ENCODE assay signal across 8 mouse cellular contexts in the genomic region with DNA sequence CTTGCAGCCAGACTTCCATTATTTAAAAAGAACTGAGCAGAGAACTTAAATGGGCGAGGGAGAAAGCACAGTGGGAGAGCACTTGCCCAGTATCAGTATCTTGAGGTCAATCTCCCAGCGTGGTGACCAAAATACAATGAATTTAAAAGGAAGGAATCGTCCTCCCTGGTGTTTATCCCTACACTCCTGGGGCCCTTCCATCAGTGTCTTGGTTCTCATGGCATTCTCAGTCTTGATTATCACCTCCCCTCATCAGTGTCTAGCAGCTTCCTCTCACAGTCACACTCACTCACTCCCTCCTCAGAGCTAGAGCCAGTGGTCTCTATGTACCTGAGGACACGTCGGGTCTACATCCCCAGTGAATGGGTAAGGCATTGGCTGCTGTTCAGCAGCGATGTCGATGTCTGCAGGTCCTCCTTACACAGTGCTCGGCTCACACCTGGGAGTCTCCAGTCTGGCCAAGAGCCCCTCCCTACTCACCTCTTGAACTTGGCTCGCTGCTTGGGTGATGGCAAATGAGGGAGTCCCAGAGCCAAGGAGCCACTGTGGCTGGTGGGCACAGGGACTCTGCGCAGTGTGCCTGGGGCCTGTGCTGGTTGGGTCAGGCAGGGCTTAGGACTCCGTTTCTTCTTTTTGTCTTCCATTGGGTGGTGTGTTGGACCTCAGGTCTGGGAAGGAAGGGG. TPM values are rescaled to one million over a fixed set of nuclear protein-coding genes. Genes with fewer than 3 reads are reported as not detected.
DNase-seq lines count a peak whose midpoint lies in the region; ATAC-seq and TF ChIP-seq lines count a peak whose summit lies in the region.
"Had no signal": no experiment of that assay in that cellular context is flagged by ENCODE, and none has a peak within 500 bp of the region (broad histone marks: within the 10 kb centered on the region; RNA-seq: fewer than 3 reads in every experiment).

No protein-coding gene starts in this region.

- H3K27ac ChIP-seq in lung, embryonic 15.5 days = peak overlapping the region; percentile 68; the same call in 1 of the 2 replicates
- no peak overlapping the region for H3K27ac ChIP-seq in forebrain, embryonic 12.5 days
- no peak overlapping the region; the same call in 1 of the 2 replicates for H3K27ac ChIP-seq in intestine, postnatal 0 days (ENCODE audit: low read depth, low read length)
- peak overlapping the region; percentile 93 for H3K27ac ChIP-seq in neural tube, embryonic 15.5 days (replicated peaks)

- peaks cover 12% of the 10 kb centered on the region for H3K36me3 ChIP-seq in lung, embryonic 15.5 days
- peaks cover 16% of the 10 kb centered on the region for H3K36me3 ChIP-seq in forebrain, embryonic 12.5 days (replicated peaks)
- H3K36me3 ChIP-seq in intestine, postnatal 0 days (ENCODE audit: control insufficient read depth, insufficient read depth) = peaks cover 12% of the 10 kb centered on the region; the same call in 1 of the 2 replicates
- peaks cover 19% of the 10 kb centered on the region for H3K36me3 ChIP-seq in neural tube, embryonic 15.5 days

- no peak for TF ChIP-seq CTCF in intestine, postnatal 0 days (IDR thresholded peaks at IDR 0.05; ENCODE audit: low read depth)

- no peaks in the 10 kb centered on the region for H3K9me3 ChIP-seq in lung, embryonic 15.5 days
- no peaks in the 10 kb centered on the region for H3K9me3 ChIP-seq in forebrain, embryonic 12.5 days
- no peaks in the 10 kb centered on the region for H3K9me3 ChIP-seq in intestine, postnatal 0 days (ENCODE audit: control insufficient read depth)
- no peaks in the 10 kb centered on the region for H3K9me3 ChIP-seq in neural tube, embryonic 15.5 days (replicated peaks)

- peak overlapping the region; percentile 71 for H3K4me2 ChIP-seq in lung, embryonic 15.5 days
- peak overlapping the region; percentile 82 for H3K4me2 ChIP-seq in forebrain, embryonic 12.5 days
- H3K4me2 ChIP-seq in intestine, postnatal 0 days (replicated peaks; ENCODE audit: low read depth) = peak overlapping the region; percentile 86
- peak overlapping the region; percentile 68 for H3K4me2 ChIP-seq in neural tube, embryonic 15.5 days

- H3K27me3 ChIP-seq in lung, embryonic 15.5 days = no peaks in the 10 kb centered on the region
- H3K27me3 ChIP-seq in forebrain, embryonic 12.5 days = no peaks in the 10 kb centered on the region
- H3K27me3 ChIP-seq in intestine, postnatal 0 days (replicated peaks; ENCODE audit: control insufficient read depth, insufficient read depth, low read length) = no peaks in the 10 kb centered on the region
- H3K27me3 ChIP-seq in neural tube, embryonic 15.5 days (replicated peaks) = no peaks in the 10 kb centered on the region

- no peak for ATAC-seq in lung, embryonic 15.5 days (ENCODE audit: borderline replicate concordance, extremely low read depth, low FRiP score, low TSS enrichment)
- ATAC-seq in forebrain, embryonic 12.5 days (ENCODE audit: low FRiP score) = no peak
- ATAC-seq in intestine, postnatal 0 days = no peak
- no peak for ATAC-seq in neural tube, embryonic 15.5 days (ENCODE audit: low FRiP score)

- peak overlapping the region; percentile 60 for H3K4me3 ChIP-seq in lung, embryonic 15.5 days
- H3K4me3 ChIP-seq in forebrain, embryonic 12.5 days (replicated peaks) = peak overlapping the region; percentile 66
- H3K4me3 ChIP-seq in intestine, postnatal 0 days (ENCODE audit: low read depth, low read length) = no peak overlapping the region
- H3K4me3 ChIP-seq in neural tube, embryonic 15.5 days (replicated peaks) = peak overlapping the region; percentile 64

- WGBS in lung, embryonic 15.5 days = 71% methylated on average over 11 of the region's 11 CpGs
- WGBS in forebrain, embryonic 12.5 days = 81% methylated on average over 11 of the region's 11 CpGs
- WGBS in intestine, postnatal 0 days = 80% methylated on average over 11 of the region's 11 CpGs
- 79% methylated on average over 11 of the region's 11 CpGs for WGBS in neural tube, embryonic 15.5 days

- H3K9ac ChIP-seq in lung, embryonic 15.5 days = no peak overlapping the region
- H3K9ac ChIP-seq in forebrain, embryonic 12.5 days = peak overlapping the region; percentile 84
- no peak overlapping the region for H3K9ac ChIP-seq in intestine, postnatal 0 days (ENCODE audit: low read depth, low read length)
- H3K9ac ChIP-seq in neural tube, embryonic 15.5 days (replicated peaks) = peak overlapping the region; percentile 74; the same call in 1 of the 2 replicates

- peaks cover 50% of the 10 kb centered on the region for H3K4me1 ChIP-seq in lung, embryonic 15.5 days
- peaks cover 41% of the 10 kb centered on the region for H3K4me1 ChIP-seq in forebrain, embryonic 12.5 days
- peaks cover 18% of the 10 kb centered on the region for H3K4me1 ChIP-seq in intestine, postnatal 0 days (replicated peaks; ENCODE audit: control insufficient read depth, insufficient read depth, low read length)
- peaks cover 66% of the 10 kb centered on the region for H3K4me1 ChIP-seq in neural tube, embryonic 15.5 days

- no peak for DNase-seq in lung, postnatal 14 days
- no peak for DNase-seq in frontal cortex, postnatal 10 days (ENCODE audit: low spot score in 2 of 2)
- DNase-seq in yolk sac, embryonic 10.5 days (ENCODE audit: low spot score) = no peak
- DNase-seq: right cerebral cortex, postnatal 14 days had no signal

RNA-seq across cellular contexts. Expression of a gene that starts 1.5 kb away (rescaled TPM):
- polyA plus RNA-seq in lung, embryonic 15.5 days (2015; fragmentation: Nextera tagmentation; extraction: Ambion mirVana) = 51.4 and 59.5 TPM in 2 replicates
- polyA plus RNA-seq in forebrain, embryonic 12.5 days (2016; fragmentation: Nextera tagmentation; extraction: Ambion mirVana) = 75.4 and 79.2 TPM in 2 replicates
- polyA plus RNA-seq in intestine, postnatal 0 days (2015; fragmentation: Nextera tagmentation; extraction: Ambion mirVana) = 29.6 and 32.0 TPM in 2 replicates
- 155 and 168 TPM in 2 replicates for polyA plus RNA-seq in neural tube, embryonic 15.5 days (2015; fragmentation: Nextera tagmentation; extraction: Ambion mirVana)

RNA-seq across cellular contexts. Expression of a gene that starts 3.4 kb away (rescaled TPM):
- polyA plus RNA-seq in lung, embryonic 15.5 days (2015; fragmentation: Nextera tagmentation; extraction: Ambion mirVana) = 29.8 and 30.6 TPM in 2 replicates
- polyA plus RNA-seq in forebrain, embryonic 12.5 days (2016; fragmentation: Nextera tagmentation; extraction: Ambion mirVana) = 26.5 and 27.4 TPM in 2 replicates
- 15.9 and 17.9 TPM in 2 replicates for polyA plus RNA-seq in intestine, postnatal 0 days (2015; fragmentation: Nextera tagmentation; extraction: Ambion mirVana)
- 32.7 and 34.5 TPM in 2 replicates for polyA plus RNA-seq in neural tube, embryonic 15.5 days (2015; fragmentation: Nextera tagmentation; extraction: Ambion mirVana)

RNA-seq across cellular contexts. Expression of a gene that starts 8.2 kb away (rescaled TPM):
- 1.5 and 2.1 TPM in 2 replicates for polyA plus RNA-seq in lung, embryonic 15.5 days (2015; fragmentation: Nextera tagmentation; extraction: Ambion mirVana)
- 2.6 and 2.9 TPM in 2 replicates for polyA plus RNA-seq in forebrain, embryonic 12.5 days (2016; fragmentation: Nextera tagmentation; extraction: Ambion mirVana)
- polyA plus RNA-seq in intestine, postnatal 0 days (2015; fragmentation: Nextera tagmentation; extraction: Ambion mirVana) = 1.1 and 1.2 TPM in 2 replicates
- polyA plus RNA-seq in neural tube, embryonic 15.5 days (2015; fragmentation: Nextera tagmentation; extraction: Ambion mirVana) = 2.5 and 3.8 TPM in 2 replicates

RNA-seq across cellular contexts. Expression of a gene that starts 18.6 kb away (rescaled TPM):
- 83.2 and 86.8 TPM in 2 replicates for polyA plus RNA-seq in lung, embryonic 15.5 days (2015; fragmentation: Nextera tagmentation; extraction: Ambion mirVana)
- polyA plus RNA-seq in forebrain, embryonic 12.5 days (2016; fragmentation: Nextera tagmentation; extraction: Ambion mirVana) = 97.1 and 111 TPM in 2 replicates
- 18.5 and 19.2 TPM in 2 replicates for polyA plus RNA-seq in intestine, postnatal 0 days (2015; fragmentation: Nextera tagmentation; extraction: Ambion mirVana)
- 37.3 and 51.0 TPM in 2 replicates for polyA plus RNA-seq in neural tube, embryonic 15.5 days (2015; fragmentation: Nextera tagmentation; extraction: Ambion mirVana)

RNA-seq across cellular contexts. Expression of a gene that starts 21.8 kb away (rescaled TPM):
- polyA plus RNA-seq in lung, embryonic 15.5 days (2015; fragmentation: Nextera tagmentation; extraction: Ambion mirVana) = 187 and 191 TPM in 2 replicates
- 161 and 163 TPM in 2 replicates for polyA plus RNA-seq in forebrain, embryonic 12.5 days (2016; fragmentation: Nextera tagmentation; extraction: Ambion mirVana)
- polyA plus RNA-seq in intestine, postnatal 0 days (2015; fragmentation: Nextera tagmentation; extraction: Ambion mirVana) = 135 and 146 TPM in 2 replicates
- polyA plus RNA-seq in neural tube, embryonic 15.5 days (2015; fragmentation: Nextera tagmentation; extraction: Ambion mirVana) = 198 and 199 TPM in 2 replicates

Comparison
In these comparisons a context has a peak if more than half of its experiments do, and no peak if none do; other contexts are left out.
1. H3K27ac ChIP-seq: peak in lung, embryonic 15.5 days (single experiment) and neural tube, embryonic 15.5 days (single experiment); none in forebrain, embryonic 12.5 days (single experiment) and intestine, postnatal 0 days (single experiment).
2. H3K9ac ChIP-seq: peak in forebrain, embryonic 12.5 days (single experiment) and neural tube, embryonic 15.5 days (single experiment); none in lung, embryonic 15.5 days (single experiment) and intestine, postnatal 0 days (single experiment).
3. Peak in every context shown above with its lines, with median percentiles within 50 percentile points of each other: H3K4me2 ChIP-seq.